Comparison of ENCODE assay signal across 15 mouse cellular contexts in genomic region chr19:37110494-37110893, GRCm38 (mm10).
DNase-seq lines count a peak whose midpoint lies in the region; ATAC-seq and TF ChIP-seq lines count a peak whose summit lies in the region.
"Had no signal": no experiment of that assay in that cellular context is flagged by ENCODE, and none has a peak within 500 bp of the region (broad histone marks: within the 10 kb centered on the region; RNA-seq: fewer than 3 reads in every experiment).

No protein-coding gene starts in this region.

- H3K79me3 ChIP-seq in C2C12 (ENCODE audit: low read depth), result no peaks in the 10 kb centered on the region

- ATAC-seq in megakaryocyte, adult 5-6 weeks (ENCODE audit: poor library complexity, severe bottlenecking), result peak; percentile 51
- ATAC-seq: forebrain, embryonic 14.5 days had no signal

- H3K4me3 ChIP-seq in C2C12 (ENCODE audit: insufficient read depth, poor library complexity, severe bottlenecking), result no peak overlapping the region
- H3K4me3 ChIP-seq: hindbrain, embryonic 13.5 days; lung, embryonic 15.5 days had no signal

- H3K79me2 ChIP-seq in C2C12 (ENCODE audit: control insufficient read depth, insufficient read depth), result no peaks in the 10 kb centered on the region

- no peak overlapping the region for H3ac ChIP-seq in C2C12 (ENCODE audit: control insufficient read depth, insufficient read length, low read depth)

- TF ChIP-seq CTCF in C2C12 (IDR thresholded peaks at IDR 0.05; ENCODE audit: control insufficient read depth, insufficient read depth, insufficient read length), result no peak

- H3K36me3 ChIP-seq in C2C12 (ENCODE audit: control insufficient read depth, insufficient read depth), result no peaks in the 10 kb centered on the region
- H3K36me3 ChIP-seq: hindbrain, embryonic 13.5 days; lung, embryonic 15.5 days had no signal

- no peaks in the 10 kb centered on the region for H3K27me3 ChIP-seq in C2C12 (ENCODE audit: control insufficient read depth, insufficient read depth, insufficient read length)
- H3K27me3 ChIP-seq: hindbrain, embryonic 13.5 days; lung, embryonic 15.5 days had no signal

- DNase-seq in 3T3-L1 (ENCODE audit: low read depth, low spot score), result peak; percentile 65
- peak; percentile 18 for DNase-seq in adrenal gland, postnatal 10 days
- no peak for DNase-seq in heart, adult 9 months (ENCODE audit: low spot score in 2 of 2)
- DNase-seq in thymus, postnatal 10 days (ENCODE audit: low spot score in 2 of 2), result no peak
- DNase-seq in urinary bladder, adult 18-20 months (ENCODE audit: low spot score in 2 of 2), result no peak
- no peak for DNase-seq in left cerebral cortex, adult 8-10 months (ENCODE audit: low spot score in 2 of 2)
- DNase-seq: cerebellum, adult 9-10 months; embryo, embryonic 11 days; kidney, adult 11 months; kidney, postnatal 14 days had no signal

TF ChIP-seq in C2C12, 6 proteins besides CTCF, POLR2A, EP300 and RAD21:
- TF ChIP-seq USF1 (IDR thresholded peaks at IDR 0.05; ENCODE audit: low read depth) (peak; percentile 67), FOSL1 (IDR thresholded peaks at IDR 0.05; ENCODE audit: insufficient read depth, low read length, poor library complexity, severe bottlenecking) (no peak)

Comparison
In these comparisons a context has a peak if more than half of its experiments do, and no peak if none do; other contexts are left out.
1. DNase-seq: peak in 3T3-L1 (single experiment) and adrenal gland, postnatal 10 days (single experiment); none in heart, adult 9 months (0 of 2), thymus, postnatal 10 days (0 of 2), urinary bladder, adult 18-20 months (0 of 2) and left cerebral cortex, adult 8-10 months (0 of 2).